Mouse (Mus musculus): Measurements from ENCODE around the gene Grin2b. TPM values are rescaled to one million over a fixed set of nuclear protein-coding genes. Genes with fewer than 3 reads are reported as not detected.
"Not testable (repeated sequence)": the region's sequence is repeated elsewhere in the genome, so short reads cannot be mapped to it uniquely, and the experiment has no call there.

Grin2b gene
- polyA plus RNA-seq, 1 experiment from 2014 or later: 0.04 TPM

GRCm38 (mm10) chr6:135833542-135833941 is 339.8 kb downstream of the Grin2b start:
- Histone ChIP-seq H3K9ac (ENCODE audit: low read depth, low read length) (no peak overlapping the region), H3K36me3 (ENCODE audit: control insufficient read depth, insufficient read depth, low read length) (no peaks in the 10 kb centered on the region), H3K27ac (ENCODE audit: low read depth, low read length) (no peak overlapping the region), H3K9me3 (ENCODE audit: control insufficient read depth, low read length) (no peaks in the 10 kb centered on the region), H3K4me3 (ENCODE audit: low read depth, low read length) (no peak overlapping the region), H3K27me3 (replicated peaks; ENCODE audit: control insufficient read depth, insufficient read depth, low read length) (no peaks in the 10 kb centered on the region), H3K4me1 (replicated peaks; ENCODE audit: control insufficient read depth, insufficient read depth, low read length) (no peaks in the 10 kb centered on the region), H3K4me2 (no peak overlapping the region)
- WGBS: 68% methylated on average over 5 of the region's 5 CpGs
- no peak for DNase-seq (ENCODE audit: low spot score)
- no peak for ATAC-seq (replicated peaks; ENCODE audit: low FRiP score)

GRCm38 (mm10) chr6:135832041-135832440 is 341.3 kb downstream of the Grin2b start:
- H3K4me3 ChIP-seq (ENCODE audit: low read depth, low read length): no peak overlapping the region
- no peaks in the 10 kb centered on the region for H3K9me3 ChIP-seq (ENCODE audit: control insufficient read depth, low read length)
- no peak for ATAC-seq (replicated peaks; ENCODE audit: low FRiP score)
- H3K36me3 ChIP-seq (ENCODE audit: control insufficient read depth, insufficient read depth, low read length): no peaks in the 10 kb centered on the region
- no peak overlapping the region for H3K4me2 ChIP-seq
- H3K4me1 ChIP-seq (replicated peaks; ENCODE audit: control insufficient read depth, insufficient read depth, low read length): no peaks in the 10 kb centered on the region
- no peak overlapping the region for H3K27ac ChIP-seq (ENCODE audit: low read depth, low read length)
- WGBS: 77% methylated on average over 3 of the region's 3 CpGs
- H3K27me3 ChIP-seq (replicated peaks; ENCODE audit: control insufficient read depth, insufficient read depth, low read length): no peaks in the 10 kb centered on the region
- no peak overlapping the region for H3K9ac ChIP-seq (ENCODE audit: low read depth, low read length)
- no peak for DNase-seq (ENCODE audit: low spot score)

GRCm38 (mm10) chr6:135831032-135831431 is 342.3 kb downstream of the Grin2b start:
- 79% methylated on average over 1 of the region's 1 CpGs for WGBS
- H3K27me3 ChIP-seq (replicated peaks; ENCODE audit: control insufficient read depth, insufficient read depth, low read length): no peaks in the 10 kb centered on the region

GRCm38 (mm10) chr6:135829458-135829857 is 343.9 kb downstream of the Grin2b start:
- Histone ChIP-seq H3K9me3 (ENCODE audit: control insufficient read depth, low read length) (no peaks in the 10 kb centered on the region), H3K4me3 (ENCODE audit: low read depth, low read length) (no peak overlapping the region), H3K9ac (ENCODE audit: low read depth, low read length) (no peak overlapping the region), H3K27me3 (replicated peaks; ENCODE audit: control insufficient read depth, insufficient read depth, low read length) (no peaks in the 10 kb centered on the region), H3K4me1 (replicated peaks; ENCODE audit: control insufficient read depth, insufficient read depth, low read length) (no peaks in the 10 kb centered on the region), H3K36me3 (ENCODE audit: control insufficient read depth, insufficient read depth, low read length) (no peaks in the 10 kb centered on the region), H3K4me2 (no peak overlapping the region), H3K27ac (ENCODE audit: low read depth, low read length) (no peak overlapping the region)
- WGBS: 87% methylated on average over 7 of the region's 7 CpGs
- no peak for ATAC-seq (replicated peaks; ENCODE audit: low FRiP score)
- DNase-seq (ENCODE audit: low spot score): no peak

More at GRCm38 (mm10) chr6:135831032-135831431, 342.3 kb downstream of the Grin2b start:
- Histone ChIP-seq H3K27ac (ENCODE audit: low read depth, low read length) (no peak overlapping the region), H3K36me3 (ENCODE audit: control insufficient read depth, insufficient read depth, low read length) (no peaks in the 10 kb centered on the region), H3K4me1 (replicated peaks; ENCODE audit: control insufficient read depth, insufficient read depth, low read length) (no peaks in the 10 kb centered on the region), H3K9ac (ENCODE audit: low read depth, low read length) (no peak overlapping the region), H3K4me3 (ENCODE audit: low read depth, low read length) (no peak overlapping the region), H3K9me3 (ENCODE audit: control insufficient read depth, low read length) (no peaks in the 10 kb centered on the region), H3K4me2 (no peak overlapping the region)
- no peak for ATAC-seq (replicated peaks; ENCODE audit: low FRiP score)
- no peak for DNase-seq (ENCODE audit: low spot score)

GRCm38 (mm10) chr6:135828976-135829375 is 344.3 kb downstream of the Grin2b start:
- H3K9me3 ChIP-seq (ENCODE audit: control insufficient read depth, low read length): no peaks in the 10 kb centered on the region
- no peak overlapping the region for H3K9ac ChIP-seq (ENCODE audit: low read depth, low read length)
- 61% methylated on average over 4 of the region's 4 CpGs for WGBS
- DNase-seq (ENCODE audit: low spot score) (no peak), ATAC-seq (replicated peaks; ENCODE audit: low FRiP score) (no peak)
- H3K4me1 ChIP-seq (replicated peaks; ENCODE audit: control insufficient read depth, insufficient read depth, low read length): no peaks in the 10 kb centered on the region
- H3K4me2 ChIP-seq: no peak overlapping the region
- H3K27me3 ChIP-seq (replicated peaks; ENCODE audit: control insufficient read depth, insufficient read depth, low read length): no peaks in the 10 kb centered on the region
- no peaks in the 10 kb centered on the region for H3K36me3 ChIP-seq (ENCODE audit: control insufficient read depth, insufficient read depth, low read length)
- no peak overlapping the region for H3K27ac ChIP-seq (ENCODE audit: low read depth, low read length)
- H3K4me3 ChIP-seq (ENCODE audit: low read depth, low read length): no peak overlapping the region

GRCm38 (mm10) chr6:135827942-135828341 is 345.4 kb downstream of the Grin2b start:
- no peak overlapping the region for H3K4me2 ChIP-seq
- H3K27me3 ChIP-seq (replicated peaks; ENCODE audit: control insufficient read depth, insufficient read depth, low read length): no peaks in the 10 kb centered on the region
- DNase-seq (ENCODE audit: low spot score) (no peak), ATAC-seq (replicated peaks; ENCODE audit: low FRiP score) (no peak)
- no peaks in the 10 kb centered on the region for H3K4me1 ChIP-seq (replicated peaks; ENCODE audit: control insufficient read depth, insufficient read depth, low read length)
- H3K9me3 ChIP-seq (ENCODE audit: control insufficient read depth, low read length): no peaks in the 10 kb centered on the region
- H3K4me3 ChIP-seq (ENCODE audit: low read depth, low read length): no peak overlapping the region
- WGBS: 15% methylated on average over 4 of the region's 4 CpGs
- H3K36me3 ChIP-seq (ENCODE audit: control insufficient read depth, insufficient read depth, low read length): no peaks in the 10 kb centered on the region
- H3K9ac ChIP-seq (ENCODE audit: low read depth, low read length): no peak overlapping the region
- no peak overlapping the region for H3K27ac ChIP-seq (ENCODE audit: low read depth, low read length)

- H3K27ac ChIP-seq (ENCODE audit: low read depth, low read length): no peak overlapping the region
- DNase-seq (ENCODE audit: low spot score) (no peak), ATAC-seq (replicated peaks; ENCODE audit: low FRiP score) (no peak)
- H3K36me3 ChIP-seq (ENCODE audit: control insufficient read depth, insufficient read depth, low read length): no peaks in the 10 kb centered on the region
- H3K4me3 ChIP-seq (ENCODE audit: low read depth, low read length): no peak overlapping the region
- 85% methylated on average over 3 of the region's 3 CpGs for WGBS
- no peaks in the 10 kb centered on the region for H3K9me3 ChIP-seq (ENCODE audit: control insufficient read depth, low read length)
- no peaks in the 10 kb centered on the region for H3K27me3 ChIP-seq (replicated peaks; ENCODE audit: control insufficient read depth, insufficient read depth, low read length)
- no peak overlapping the region for H3K9ac ChIP-seq (ENCODE audit: low read depth, low read length)
- H3K4me2 ChIP-seq: no peak overlapping the region
- no peaks in the 10 kb centered on the region for H3K4me1 ChIP-seq (replicated peaks; ENCODE audit: control insufficient read depth, insufficient read depth, low read length)
Observed at GRCm38 (mm10) chr6:135827317-135827716, 346.0 kb downstream of the Grin2b start.

GRCm38 (mm10) chr6:135826776-135827175 is 346.5 kb downstream of the Grin2b start:
- not testable (repeated sequence) for H3K9ac ChIP-seq (ENCODE audit: low read depth, low read length); H3K4me3 ChIP-seq (ENCODE audit: low read depth, low read length); H3K4me1 ChIP-seq (replicated peaks; ENCODE audit: control insufficient read depth, insufficient read depth, low read length); H3K27ac ChIP-seq (ENCODE audit: low read depth, low read length); H3K27me3 ChIP-seq (replicated peaks; ENCODE audit: control insufficient read depth, insufficient read depth, low read length); H3K9me3 ChIP-seq (ENCODE audit: control insufficient read depth, low read length); DNase-seq (ENCODE audit: low spot score); H3K36me3 ChIP-seq (ENCODE audit: control insufficient read depth, insufficient read depth, low read length); H3K4me2 ChIP-seq; ATAC-seq (replicated peaks; ENCODE audit: low FRiP score)
- WGBS: 92% methylated on average over 7 of the region's 7 CpGs

- DNase-seq (ENCODE audit: low spot score) (no peak), ATAC-seq (replicated peaks; ENCODE audit: low FRiP score) (no peak)
- Histone ChIP-seq H3K4me2 (no peak overlapping the region), H3K4me3 (ENCODE audit: low read depth, low read length) (no peak overlapping the region), H3K27me3 (replicated peaks; ENCODE audit: control insufficient read depth, insufficient read depth, low read length) (no peaks in the 10 kb centered on the region), H3K9ac (ENCODE audit: low read depth, low read length) (no peak overlapping the region), H3K36me3 (ENCODE audit: control insufficient read depth, insufficient read depth, low read length) (no peaks in the 10 kb centered on the region), H3K27ac (ENCODE audit: low read depth, low read length) (no peak overlapping the region), H3K9me3 (ENCODE audit: control insufficient read depth, low read length) (no peaks in the 10 kb centered on the region), H3K4me1 (replicated peaks; ENCODE audit: control insufficient read depth, insufficient read depth, low read length) (no peaks in the 10 kb centered on the region)
- 77% methylated on average over 2 of the region's 2 CpGs for WGBS
Observed at GRCm38 (mm10) chr6:135817391-135817790, 355.9 kb downstream of the Grin2b start.
